Mouse (Mus musculus): Measurements from ENCODE around the gene Cirbp. TPM values are rescaled to one million over a fixed set of nuclear protein-coding genes. Genes with fewer than 3 reads are reported as not detected.

Cirbp gene
- total RNA-seq, 1 experiment, result 69.6 TPM

DNA sequence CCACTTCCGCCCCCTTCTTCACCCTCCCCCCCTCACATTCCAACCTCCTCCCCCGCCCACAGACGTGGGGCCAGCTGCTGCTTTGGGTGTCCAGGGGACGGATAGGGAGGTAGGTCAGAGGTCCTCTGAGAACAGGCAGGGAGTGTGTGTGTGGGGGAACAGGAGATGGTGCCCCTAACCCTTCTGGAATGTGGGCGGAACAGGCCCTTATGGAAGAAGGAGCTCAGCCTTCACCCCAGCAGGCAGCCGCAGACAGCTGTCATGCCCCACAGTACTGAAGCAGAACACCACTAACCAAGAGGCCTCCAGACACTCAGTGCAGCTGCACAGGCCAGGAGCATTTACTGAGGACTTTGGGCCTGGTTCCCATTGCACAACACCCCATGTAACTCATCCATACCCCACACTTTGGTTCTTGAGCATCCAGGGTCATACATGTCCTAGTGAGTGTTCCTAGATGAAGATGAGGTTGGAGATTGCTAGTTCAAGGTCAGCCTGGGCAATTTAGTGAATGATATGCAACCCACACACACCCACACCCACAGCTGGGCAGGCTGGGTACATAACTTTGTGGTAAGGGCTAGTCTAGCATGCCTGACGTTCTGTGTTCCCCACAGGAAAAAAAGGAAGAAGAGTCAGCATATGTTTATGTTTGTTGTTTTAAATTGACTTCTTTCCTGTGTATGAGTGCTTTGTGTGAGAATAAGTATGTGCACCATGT, 4.1 kb upstream of the Cirbp start:
- Histone ChIP-seq H3K9me3 (ENCODE audit: control insufficient read depth, insufficient read depth, low read depth, low read length) (no peaks in the 10 kb centered on the region), H3K4me1 (ENCODE audit: control insufficient read depth in 2 of 2, insufficient read depth in 2 of 2, low read length in 2 of 2, poor library complexity in 1 of 2) (peaks cover 7 to 41% of the 10 kb centered on the region in 2 experiments), H3K27ac (ENCODE audit: insufficient read depth, low read depth, low read length, poor library complexity, severe bottlenecking) (peak overlapping the region; percentile 88), H3K9ac (ENCODE audit: insufficient read depth, low read depth, low read length, poor library complexity, severe bottlenecking) (peak overlapping the region; percentile 20; the same call in 1 of the 2 replicates), H3K36me3 (ENCODE audit: control insufficient read depth, insufficient read depth, low read length, poor library complexity, severe bottlenecking) (peaks cover 5% of the 10 kb centered on the region), H3K4me3 (ENCODE audit: insufficient read depth in 1 of 2, low read depth in 1 of 2, low read length in 2 of 2, poor library complexity in 1 of 2, severe bottlenecking in 1 of 2) (peak overlapping the region; percentile 17 to 57; a peak in 2 of 4 replicates)
- no peak for TF ChIP-seq ZC3H11A (IDR thresholded peaks at IDR 0.05; ENCODE audit: borderline replicate concordance, low read depth, low read length)
- TF ChIP-seq CHD2 (IDR thresholded peaks at IDR 0.05; ENCODE audit: low read depth, low read length), result no peak
- TF ChIP-seq HCFC1 (IDR thresholded peaks at IDR 0.05; ENCODE audit: borderline replicate concordance, insufficient read depth, low read length), result no peak
- no peak for TF ChIP-seq MAFK (IDR thresholded peaks at IDR 0.05; ENCODE audit: insufficient read depth, low read depth, low read length)
- TF ChIP-seq ZNF384 (IDR thresholded peaks at IDR 0.05; ENCODE audit: low read depth, low read length), result no peak
- DNase-seq (ENCODE audit: low read depth, low spot score), result no peak
- in situ Hi-C loops (cut with MboI; ENCODE audit: low sequenced_read_pairs in 2 of 2, unreplicated experiment in 2 of 2), result no loop called here

DNA sequence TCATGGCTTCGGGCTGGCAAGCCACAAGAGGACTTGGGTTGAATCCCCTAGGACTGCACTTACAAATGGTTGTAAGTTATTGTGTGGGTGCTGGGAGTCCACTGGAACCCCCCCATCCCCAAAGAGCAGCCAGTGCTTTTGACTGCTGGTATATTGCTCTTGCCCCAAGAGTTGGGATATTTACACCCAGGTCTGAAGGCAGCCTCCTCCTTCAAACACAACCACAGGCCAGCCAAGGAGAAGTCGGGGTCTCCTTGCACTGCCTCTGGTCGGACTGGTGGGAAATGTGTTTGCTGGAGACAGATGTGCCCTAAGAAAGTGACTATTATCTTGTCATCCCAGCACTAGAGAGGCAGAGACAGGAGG, 3.6 kb upstream of the Cirbp start:
- Histone ChIP-seq H3K4me3 (ENCODE audit: insufficient read depth in 1 of 2, low read depth in 1 of 2, low read length in 2 of 2, poor library complexity in 1 of 2, severe bottlenecking in 1 of 2) (no peak overlapping the region), H3K36me3 (ENCODE audit: control insufficient read depth, insufficient read depth, low read length, poor library complexity, severe bottlenecking) (no peaks in the 10 kb centered on the region; the same call in 1 of the 2 replicates), H3K27ac (ENCODE audit: insufficient read depth, low read depth, low read length, poor library complexity, severe bottlenecking) (no peak overlapping the region; the same call in 1 of the 2 replicates), H3K9ac (ENCODE audit: insufficient read depth, low read depth, low read length, poor library complexity, severe bottlenecking) (no peak overlapping the region), H3K4me1 (ENCODE audit: control insufficient read depth in 2 of 2, insufficient read depth in 2 of 2, low read length in 2 of 2, poor library complexity in 1 of 2) (peaks cover 11 to 41% of the 10 kb centered on the region in 2 experiments), H3K9me3 (ENCODE audit: control insufficient read depth, insufficient read depth, low read depth, low read length) (no peaks in the 10 kb centered on the region)
- TF ChIP-seq HCFC1 (IDR thresholded peaks at IDR 0.05; ENCODE audit: borderline replicate concordance, insufficient read depth, low read length), result no peak
- TF ChIP-seq MAFK (IDR thresholded peaks at IDR 0.05; ENCODE audit: insufficient read depth, low read depth, low read length), result no peak
- no peak for TF ChIP-seq ZNF384 (IDR thresholded peaks at IDR 0.05; ENCODE audit: low read depth, low read length)
- DNase-seq (ENCODE audit: low read depth, low spot score), result no peak
- in situ Hi-C loops (cut with MboI; ENCODE audit: low sequenced_read_pairs in 2 of 2, unreplicated experiment in 2 of 2), result no loop called here

DNA sequence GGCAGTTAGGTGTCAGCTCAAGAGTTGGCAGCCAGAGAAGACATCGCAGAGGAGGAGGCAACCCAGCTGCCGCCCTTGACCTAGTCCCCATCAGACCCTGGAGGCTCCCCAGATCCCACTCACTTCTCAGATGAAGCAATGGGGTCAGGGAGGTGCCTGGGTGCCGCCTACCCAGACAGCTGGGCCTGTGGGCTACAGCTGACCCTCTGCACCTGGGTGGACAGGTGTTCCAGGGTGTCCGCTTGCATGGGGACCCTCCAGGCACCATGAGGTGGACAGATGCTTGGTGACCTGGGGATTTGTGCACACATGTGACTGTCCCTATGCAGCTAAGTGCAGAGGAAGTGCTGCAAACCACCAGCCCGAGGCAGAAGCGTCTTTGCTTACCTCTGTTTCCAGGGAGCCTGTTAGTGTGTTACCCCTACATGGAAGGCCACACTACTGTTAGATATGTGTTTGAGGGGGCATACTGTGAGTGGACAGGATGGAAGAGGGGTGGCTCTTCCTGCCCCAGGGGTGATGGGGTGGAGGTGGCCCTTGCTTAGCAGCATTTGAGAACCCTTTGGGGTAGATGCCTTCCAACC, 3.0 kb upstream of the Cirbp start:
- Histone ChIP-seq H3K27ac (ENCODE audit: insufficient read depth, low read depth, low read length, poor library complexity, severe bottlenecking) (no peak overlapping the region), H3K4me3 (ENCODE audit: insufficient read depth in 1 of 2, low read depth in 1 of 2, low read length in 2 of 2, poor library complexity in 1 of 2, severe bottlenecking in 1 of 2) (no peak overlapping the region), H3K36me3 (ENCODE audit: control insufficient read depth, insufficient read depth, low read length, poor library complexity, severe bottlenecking) (no peaks in the 10 kb centered on the region), H3K9me3 (ENCODE audit: control insufficient read depth, insufficient read depth, low read depth, low read length) (no peaks in the 10 kb centered on the region), H3K4me1 (ENCODE audit: control insufficient read depth in 2 of 2, insufficient read depth in 2 of 2, low read length in 2 of 2, poor library complexity in 1 of 2) (peaks cover 11 to 41% of the 10 kb centered on the region in 2 experiments), H3K9ac (ENCODE audit: insufficient read depth, low read depth, low read length, poor library complexity, severe bottlenecking) (no peak overlapping the region)
- in situ Hi-C loops (cut with MboI; ENCODE audit: low sequenced_read_pairs in 2 of 2, unreplicated experiment in 2 of 2), result no loop called here
- DNase-seq (ENCODE audit: low read depth, low spot score), result no peak
- TF ChIP-seq HCFC1 (IDR thresholded peaks at IDR 0.05; ENCODE audit: borderline replicate concordance, insufficient read depth, low read length) (no peak), MAFK (IDR thresholded peaks at IDR 0.05; ENCODE audit: insufficient read depth, low read depth, low read length) (no peak), ZNF384 (IDR thresholded peaks at IDR 0.05; ENCODE audit: low read depth, low read length) (no peak), CHD2 (IDR thresholded peaks at IDR 0.05; ENCODE audit: low read depth, low read length) (no peak), ZC3H11A (IDR thresholded peaks at IDR 0.05; ENCODE audit: borderline replicate concordance, low read depth, low read length) (no peak)

DNA sequence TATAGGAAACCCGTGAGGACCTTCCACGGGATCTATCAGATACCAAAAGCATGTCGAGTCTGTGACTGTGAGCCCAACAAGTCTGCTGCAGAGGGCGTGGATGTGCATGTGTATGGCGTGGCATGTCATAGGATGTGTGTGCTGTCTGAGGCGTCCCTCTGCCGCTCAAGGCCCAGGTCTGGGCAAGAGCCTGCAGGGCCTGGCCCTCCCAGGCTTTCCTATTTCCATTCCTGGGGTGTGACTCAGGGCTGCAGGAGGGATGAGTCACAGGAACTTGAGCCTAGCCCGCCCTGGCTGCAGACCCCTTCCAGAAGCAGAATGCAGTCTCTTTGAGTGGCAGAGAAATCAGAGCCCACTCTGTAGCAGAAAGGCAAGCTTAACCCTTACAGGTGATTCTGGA, 2.1 kb upstream of the Cirbp start:
- Histone ChIP-seq H3K9ac (ENCODE audit: insufficient read depth, low read depth, low read length, poor library complexity, severe bottlenecking) (no peak overlapping the region), H3K27ac (ENCODE audit: insufficient read depth, low read depth, low read length, poor library complexity, severe bottlenecking) (no peak overlapping the region), H3K36me3 (ENCODE audit: control insufficient read depth, insufficient read depth, low read length, poor library complexity, severe bottlenecking) (no peaks in the 10 kb centered on the region), H3K4me1 (ENCODE audit: control insufficient read depth in 2 of 2, insufficient read depth in 2 of 2, low read length in 2 of 2, poor library complexity in 1 of 2) (peaks cover 11 to 39% of the 10 kb centered on the region in 2 experiments), H3K4me3 (ENCODE audit: insufficient read depth in 1 of 2, low read depth in 1 of 2, low read length in 2 of 2, poor library complexity in 1 of 2, severe bottlenecking in 1 of 2) (no peak overlapping the region), H3K9me3 (ENCODE audit: control insufficient read depth, insufficient read depth, low read depth, low read length) (no peaks in the 10 kb centered on the region)
- TF ChIP-seq CHD2 (IDR thresholded peaks at IDR 0.05; ENCODE audit: low read depth, low read length) (no peak), MAFK (IDR thresholded peaks at IDR 0.05; ENCODE audit: insufficient read depth, low read depth, low read length) (no peak), ZNF384 (IDR thresholded peaks at IDR 0.05; ENCODE audit: low read depth, low read length) (peak; percentile 53; the same call in 1 of the 2 replicates), HCFC1 (IDR thresholded peaks at IDR 0.05; ENCODE audit: borderline replicate concordance, insufficient read depth, low read length) (no peak), ZC3H11A (IDR thresholded peaks at IDR 0.05; ENCODE audit: borderline replicate concordance, low read depth, low read length) (no peak)
- no peak for DNase-seq (ENCODE audit: low read depth, low spot score)
- in situ Hi-C loops (cut with MboI; ENCODE audit: low sequenced_read_pairs in 2 of 2, unreplicated experiment in 2 of 2), result no loop called here

Data from ES-E14 (cell line).